Mouse (Mus musculus): Measurements from ENCODE around the gene Rab30. TPM values are rescaled to one million over a fixed set of nuclear protein-coding genes. Genes with fewer than 3 reads are reported as not detected.
"Not testable (repeated sequence)": the region's sequence is repeated elsewhere in the genome, so short reads cannot be mapped to it uniquely, and the experiment has no call there.

The Rab30 gene
- polyA plus RNA-seq, 1 experiment from 2014 or later: 7.4 TPM

- H3K27ac ChIP-seq (ENCODE audit: low read length): no peak overlapping the region
- H3K9ac ChIP-seq (replicated peaks; ENCODE audit: low read length): no peak overlapping the region
- no peaks in the 10 kb centered on the region for H3K36me3 ChIP-seq (ENCODE audit: insufficient read depth, low read length)
- no peak overlapping the region for H3K4me2 ChIP-seq (replicated peaks; ENCODE audit: low read depth, low read length)
- ATAC-seq (ENCODE audit: low FRiP score, low TSS enrichment): peak; percentile 19; the same call in 1 of the 2 replicates
- no peaks in the 10 kb centered on the region for H3K4me1 ChIP-seq (ENCODE audit: insufficient read depth, low read length)
- WGBS: 19% methylated on average over 3 of the region's 3 CpGs
- H3K27me3 ChIP-seq (ENCODE audit: insufficient read depth, low read length): no peaks in the 10 kb centered on the region
- no peaks in the 10 kb centered on the region for H3K9me3 ChIP-seq (ENCODE audit: low read length)
- H3K4me3 ChIP-seq (ENCODE audit: low read length): no peak overlapping the region
These were observed 17.7 kb upstream of the Rab30 start for GRCm38 (mm10) chr7:92723750-92724149.

- no peaks in the 10 kb centered on the region for H3K27me3 ChIP-seq (ENCODE audit: insufficient read depth, low read length)
- H3K36me3 ChIP-seq (ENCODE audit: insufficient read depth, low read length): no peaks in the 10 kb centered on the region
- no peaks in the 10 kb centered on the region for H3K4me1 ChIP-seq (ENCODE audit: insufficient read depth, low read length)
- WGBS: 72% methylated on average over 4 of the region's 4 CpGs
- no peaks in the 10 kb centered on the region for H3K9me3 ChIP-seq (ENCODE audit: low read length)
- no peak overlapping the region for H3K27ac ChIP-seq (ENCODE audit: low read length)
- H3K9ac ChIP-seq (replicated peaks; ENCODE audit: low read length): no peak overlapping the region
- ATAC-seq (ENCODE audit: low FRiP score, low TSS enrichment): no peak
- no peak overlapping the region for H3K4me3 ChIP-seq (ENCODE audit: low read length)
- H3K4me2 ChIP-seq (replicated peaks; ENCODE audit: low read depth, low read length): no peak overlapping the region
These were observed 17.1 kb upstream of the Rab30 start for GRCm38 (mm10) chr7:92724261-92724660.

- not testable (repeated sequence) for H3K27ac ChIP-seq (ENCODE audit: low read length); H3K4me2 ChIP-seq (replicated peaks; ENCODE audit: low read depth, low read length); H3K9me3 ChIP-seq (ENCODE audit: low read length); H3K9ac ChIP-seq (replicated peaks; ENCODE audit: low read length); ATAC-seq (ENCODE audit: low FRiP score, low TSS enrichment); H3K36me3 ChIP-seq (ENCODE audit: insufficient read depth, low read length); H3K4me3 ChIP-seq (ENCODE audit: low read length); H3K4me1 ChIP-seq (ENCODE audit: insufficient read depth, low read length); H3K27me3 ChIP-seq (ENCODE audit: insufficient read depth, low read length)
- 84% methylated on average over 3 of the region's 3 CpGs for WGBS
These were observed 11.8 kb upstream of the Rab30 start for GRCm38 (mm10) chr7:92729583-92729982.

GRCm38 (mm10) chr7:92730465-92730864 lies 10.9 kb upstream of the Rab30 start:
- WGBS: 72% methylated on average over 4 of the region's 4 CpGs
- no peaks in the 10 kb centered on the region for H3K9me3 ChIP-seq (ENCODE audit: low read length)
- no peaks in the 10 kb centered on the region for H3K4me1 ChIP-seq (ENCODE audit: insufficient read depth, low read length)
- H3K27me3 ChIP-seq (ENCODE audit: insufficient read depth, low read length): no peaks in the 10 kb centered on the region
- H3K4me2 ChIP-seq (replicated peaks; ENCODE audit: low read depth, low read length): no peak overlapping the region
- H3K4me3 ChIP-seq (ENCODE audit: low read length): no peak overlapping the region
- H3K36me3 ChIP-seq (ENCODE audit: insufficient read depth, low read length): 0 out of 2 replicates have a peak, but pooled peaks cover 7% of the 10 kb centered on the region
- no peak overlapping the region for H3K27ac ChIP-seq (ENCODE audit: low read length)
- H3K9ac ChIP-seq (replicated peaks; ENCODE audit: low read length): no peak overlapping the region
- ATAC-seq (ENCODE audit: low FRiP score, low TSS enrichment): peak; percentile 32; the same call in 1 of the 2 replicates

GRCm38 (mm10) chr7:92730959-92731358 lies 10.4 kb upstream of the Rab30 start:
- Histone ChIP-seq H3K4me1 (ENCODE audit: insufficient read depth, low read length) (no peaks in the 10 kb centered on the region), H3K4me3 (ENCODE audit: low read length) (no peak overlapping the region), H3K9ac (replicated peaks; ENCODE audit: low read length) (no peak overlapping the region), H3K27ac (ENCODE audit: low read length) (no peak overlapping the region), H3K27me3 (ENCODE audit: insufficient read depth, low read length) (no peaks in the 10 kb centered on the region), H3K4me2 (replicated peaks; ENCODE audit: low read depth, low read length) (no peak overlapping the region), H3K9me3 (ENCODE audit: low read length) (no peaks in the 10 kb centered on the region), H3K36me3 (ENCODE audit: insufficient read depth, low read length) (0 out of 2 replicates have a peak, but pooled peaks cover 7% of the 10 kb centered on the region)
- ATAC-seq (ENCODE audit: low FRiP score, low TSS enrichment): no peak
- 64% methylated on average over 3 of the region's 3 CpGs for WGBS

GRCm38 (mm10) chr7:92732136-92732535 lies 9.3 kb upstream of the Rab30 start:
- Histone ChIP-seq H3K9ac (replicated peaks; ENCODE audit: low read length) (no peak overlapping the region), H3K9me3 (ENCODE audit: low read length) (no peaks in the 10 kb centered on the region), H3K4me2 (replicated peaks; ENCODE audit: low read depth, low read length) (no peak overlapping the region), H3K27me3 (ENCODE audit: insufficient read depth, low read length) (no peaks in the 10 kb centered on the region), H3K4me3 (ENCODE audit: low read length) (no peak overlapping the region), H3K4me1 (ENCODE audit: insufficient read depth, low read length) (no peaks in the 10 kb centered on the region), H3K27ac (ENCODE audit: low read length) (no peak overlapping the region), H3K36me3 (ENCODE audit: insufficient read depth, low read length) (0 out of 2 replicates have a peak, but pooled peaks cover 11% of the 10 kb centered on the region)
- ATAC-seq (ENCODE audit: low FRiP score, low TSS enrichment): no peak
- 89% methylated on average over 7 of the region's 7 CpGs for WGBS

GRCm38 (mm10) chr7:92737560-92737959 lies 3.8 kb upstream of the Rab30 start:
- no peak overlapping the region for H3K4me3 ChIP-seq (ENCODE audit: low read length)
- H3K9me3 ChIP-seq (ENCODE audit: low read length): no peaks in the 10 kb centered on the region
- no peak overlapping the region for H3K27ac ChIP-seq (ENCODE audit: low read length)
- no peak overlapping the region for H3K4me2 ChIP-seq (replicated peaks; ENCODE audit: low read depth, low read length)
- 90% methylated on average over 1 of the region's 1 CpGs for WGBS
- H3K27me3 ChIP-seq (ENCODE audit: insufficient read depth, low read length): no peaks in the 10 kb centered on the region
- H3K9ac ChIP-seq (replicated peaks; ENCODE audit: low read length): no peak overlapping the region; the same call in 1 of the 2 replicates
- peaks cover 20% of the 10 kb centered on the region for H3K36me3 ChIP-seq (ENCODE audit: insufficient read depth, low read length)
- ATAC-seq (ENCODE audit: low FRiP score, low TSS enrichment): no peak
- peaks cover 25% of the 10 kb centered on the region for H3K4me1 ChIP-seq (ENCODE audit: insufficient read depth, low read length)

GRCm38 (mm10) chr7:92739956-92740355 lies 1.4 kb upstream of the Rab30 start:
- Histone ChIP-seq H3K9ac (replicated peaks; ENCODE audit: low read length) (peak overlapping the region; percentile 99), H3K36me3 (ENCODE audit: insufficient read depth, low read length) (peaks cover 13% of the 10 kb centered on the region), H3K9me3 (ENCODE audit: low read length) (no peaks in the 10 kb centered on the region), H3K27ac (ENCODE audit: low read length) (no peak overlapping the region), H3K4me3 (ENCODE audit: low read length) (peak overlapping the region; percentile 89), H3K4me2 (replicated peaks; ENCODE audit: low read depth, low read length) (peak overlapping the region; percentile 80), H3K4me1 (ENCODE audit: insufficient read depth, low read length) (peaks cover 34% of the 10 kb centered on the region), H3K27me3 (ENCODE audit: insufficient read depth, low read length) (0 out of 2 replicates have a peak, but pooled peaks cover 5% of the 10 kb centered on the region)
- WGBS: 34% methylated on average over 6 of the region's 6 CpGs
- no peak for ATAC-seq (ENCODE audit: low FRiP score, low TSS enrichment)

GRCm38 (mm10) chr7:92740411-92741115 lies 840 bp upstream of the Rab30 start:
- no peak for ATAC-seq (ENCODE audit: low FRiP score, low TSS enrichment)

GRCm38 (mm10) chr7:92741861-92742249 lies 452 bp downstream of the Rab30 start:
- Histone ChIP-seq H3K27me3 (ENCODE audit: insufficient read depth, low read length) (0 out of 2 replicates have a peak, but pooled peaks cover 5% of the 10 kb centered on the region), H3K4me3 (ENCODE audit: low read length) (peak overlapping the region; percentile 89), H3K4me1 (ENCODE audit: insufficient read depth, low read length) (peaks cover 34% of the 10 kb centered on the region), H3K36me3 (ENCODE audit: insufficient read depth, low read length) (peaks cover 10% of the 10 kb centered on the region), H3K9ac (replicated peaks; ENCODE audit: low read length) (peak overlapping the region; percentile 67), H3K4me2 (replicated peaks; ENCODE audit: low read depth, low read length) (peak overlapping the region; percentile 95), H3K27ac (ENCODE audit: low read length) (0 out of 2 replicates have a peak overlapping the region, but pooled peaks have one; percentile 27), H3K9me3 (ENCODE audit: low read length) (no peaks in the 10 kb centered on the region)
- under 1% methylated on average over 9 of the region's 9 CpGs for WGBS
- peak; percentile 33 for ATAC-seq (ENCODE audit: low FRiP score, low TSS enrichment)

More at GRCm38 (mm10) chr7:92740411-92741115, 840 bp upstream of the Rab30 start:
- Histone ChIP-seq H3K27me3 (ENCODE audit: insufficient read depth, low read length) (0 out of 2 replicates have a peak, but pooled peaks cover 5% of the 10 kb centered on the region), H3K36me3 (ENCODE audit: insufficient read depth, low read length) (peaks cover 13% of the 10 kb centered on the region), H3K4me3 (ENCODE audit: low read length) (peak overlapping the region; percentile 89), H3K4me1 (ENCODE audit: insufficient read depth, low read length) (peaks cover 34% of the 10 kb centered on the region), H3K27ac (ENCODE audit: low read length) (peak overlapping the region; percentile 95), H3K9ac (replicated peaks; ENCODE audit: low read length) (peak overlapping the region; percentile 99), H3K9me3 (ENCODE audit: low read length) (no peaks in the 10 kb centered on the region), H3K4me2 (replicated peaks; ENCODE audit: low read depth, low read length) (peak overlapping the region; percentile 80)
- WGBS: 2% methylated on average over 23 of the region's 23 CpGs

Data from kidney, embryonic 16.5 days (tissue).